Mouse (Mus musculus): Measurements from ENCODE around the gene Cd209e. TPM values are rescaled to one million over a fixed set of nuclear protein-coding genes. Genes with fewer than 3 reads are reported as not detected.
"Not testable (repeated sequence)": the region's sequence is repeated elsewhere in the genome, so short reads cannot be mapped to it uniquely, and the experiment has no call there.

Gene Cd209e
- not detected in 2 replicates for polyA plus RNA-seq (2016; fragmentation: Nextera tagmentation; extraction: Ambion mirVana)

DNA sequence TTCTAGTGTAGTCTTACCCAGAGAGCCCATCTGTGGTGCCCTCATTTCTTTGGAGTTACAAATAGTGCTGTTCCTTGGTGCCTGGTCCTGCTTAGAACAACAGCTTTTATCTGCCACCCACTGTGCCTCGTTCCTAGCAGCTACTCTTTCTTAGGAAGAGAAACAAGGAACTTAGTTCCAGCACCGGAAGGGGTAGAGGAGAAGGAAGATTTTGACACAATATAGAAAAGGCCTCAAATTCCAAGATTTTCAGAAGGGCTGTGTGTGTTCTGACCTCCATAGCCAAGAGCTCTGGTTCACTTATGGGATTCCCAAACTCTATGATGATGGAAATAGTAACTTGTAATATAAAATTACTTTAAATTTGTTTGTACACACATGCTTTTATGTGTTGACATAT lies at the start of gene Cd209e:
Cd209e (minus strand) TSS at position 101 of the 400 bp plus-strand sequence.
- no peak within 1 kb of the TSS for H3K4me2 ChIP-seq (replicated peaks)
- no peaks in the 10 kb centered on the region for H3K4me1 ChIP-seq
- WGBS = 64% methylated on average over 2 of the region's 2 CpGs
- H3K9me3 ChIP-seq (replicated peaks) = peaks cover 20% of the 10 kb centered on the region
- no peak within 1 kb of the TSS for H3K9ac ChIP-seq
- no peaks in the 10 kb centered on the region for H3K27me3 ChIP-seq
- no peak within 1 kb of the TSS for H3K27ac ChIP-seq
- no peak for ATAC-seq (ENCODE audit: low FRiP score)
- H3K4me3 ChIP-seq = no peak within 1 kb of the TSS
- no peaks in the 10 kb centered on the region for H3K36me3 ChIP-seq

DNA sequence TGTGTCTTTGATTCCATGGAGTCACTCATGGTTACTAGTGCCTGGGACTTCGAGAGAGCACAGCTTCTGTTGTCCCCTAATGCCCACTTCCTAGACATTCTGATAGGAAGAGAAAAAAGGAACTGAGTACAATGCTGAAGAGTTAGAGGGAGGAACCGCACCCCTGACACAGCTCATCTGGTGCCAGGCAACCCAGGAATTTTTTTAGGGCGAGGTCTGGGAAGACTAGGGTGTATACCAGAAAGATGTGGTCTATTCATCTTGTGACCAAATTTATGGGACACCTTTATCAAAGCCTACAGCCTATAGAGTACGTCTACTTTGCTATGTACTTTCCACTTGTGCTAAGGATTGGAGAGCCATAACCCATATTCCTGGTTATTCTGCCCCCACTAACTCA lies 24.3 kb upstream of the Cd209e start, which contains the start of gene Cd209d:
Cd209d (minus strand) TSS at position 101 of the 400 bp plus-strand sequence.
- Histone ChIP-seq H3K36me3 (no peaks in the 10 kb centered on the region), H3K4me2 (replicated peaks) (no peak within 1 kb of the TSS), H3K9ac (no peak within 1 kb of the TSS), H3K4me1 (no peaks in the 10 kb centered on the region), H3K9me3 (replicated peaks) (peaks cover 30% of the 10 kb centered on the region), H3K4me3 (no peak within 1 kb of the TSS), H3K27ac (no peak within 1 kb of the TSS), H3K27me3 (no peaks in the 10 kb centered on the region)
- no peak for ATAC-seq (ENCODE audit: low FRiP score)
- 74% methylated on average over 4 of the region's 4 CpGs for WGBS

DNA sequence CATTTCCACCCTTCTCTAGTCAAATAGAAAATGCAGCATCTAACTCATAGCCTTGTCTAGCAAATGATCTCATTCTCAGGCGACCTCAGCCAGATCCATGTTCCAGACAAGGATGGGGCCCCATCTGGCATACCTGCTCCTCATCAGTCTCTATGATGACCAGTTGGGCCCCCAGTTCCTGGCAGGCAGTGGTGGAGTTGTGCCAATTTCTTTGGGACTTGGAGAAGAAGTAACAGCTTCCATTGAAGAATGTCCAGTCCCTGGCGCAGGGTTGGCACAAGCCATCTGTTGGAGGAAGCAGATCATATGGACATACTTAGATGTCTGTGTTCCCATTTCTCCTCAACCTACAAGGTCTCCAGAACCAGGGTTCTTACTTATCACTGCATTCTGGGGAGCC lies 22.0 kb upstream of the Cd209e start:
- H3K4me2 ChIP-seq (replicated peaks) = no peak overlapping the region
- no peaks in the 10 kb centered on the region for H3K36me3 ChIP-seq
- no peak overlapping the region for H3K27ac ChIP-seq
- 76% methylated on average over 2 of the region's 2 CpGs for WGBS
- H3K9me3 ChIP-seq (replicated peaks) = peaks cover 38% of the 10 kb centered on the region
- no peaks in the 10 kb centered on the region for H3K27me3 ChIP-seq
- H3K4me1 ChIP-seq = no peaks in the 10 kb centered on the region
- no peak for ATAC-seq (ENCODE audit: low FRiP score)
- no peak overlapping the region for H3K9ac ChIP-seq
- no peak overlapping the region for H3K4me3 ChIP-seq

DNA sequence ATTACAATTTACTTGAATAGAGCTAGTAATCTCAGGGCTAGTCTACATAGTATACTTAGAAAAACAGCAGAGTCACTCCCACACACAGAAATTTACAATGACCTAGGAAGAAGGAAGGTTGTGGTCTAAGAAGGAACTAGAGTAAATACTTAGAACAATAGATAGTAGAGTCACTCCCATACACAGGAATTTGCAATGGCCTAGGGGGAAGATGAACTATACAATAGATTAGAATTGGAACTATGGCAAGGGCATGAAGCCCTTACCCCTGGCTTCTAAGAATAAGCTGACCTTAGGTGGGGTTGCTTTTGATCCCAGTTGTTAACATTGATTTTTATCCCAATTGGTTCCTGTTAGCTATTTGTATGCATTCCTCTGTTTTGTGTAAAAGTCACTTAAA lies 8.6 kb upstream of the Cd209e start:
- H3K4me3 ChIP-seq; H3K27me3 ChIP-seq; ATAC-seq (ENCODE audit: low FRiP score); H3K4me1 ChIP-seq; H3K36me3 ChIP-seq; H3K27ac ChIP-seq; H3K9ac ChIP-seq; H3K4me2 ChIP-seq (replicated peaks): not testable (repeated sequence)
- H3K9me3 ChIP-seq (replicated peaks) = peaks cover 26% of the 10 kb centered on the region; the same call in 1 of the 2 replicates

DNA sequence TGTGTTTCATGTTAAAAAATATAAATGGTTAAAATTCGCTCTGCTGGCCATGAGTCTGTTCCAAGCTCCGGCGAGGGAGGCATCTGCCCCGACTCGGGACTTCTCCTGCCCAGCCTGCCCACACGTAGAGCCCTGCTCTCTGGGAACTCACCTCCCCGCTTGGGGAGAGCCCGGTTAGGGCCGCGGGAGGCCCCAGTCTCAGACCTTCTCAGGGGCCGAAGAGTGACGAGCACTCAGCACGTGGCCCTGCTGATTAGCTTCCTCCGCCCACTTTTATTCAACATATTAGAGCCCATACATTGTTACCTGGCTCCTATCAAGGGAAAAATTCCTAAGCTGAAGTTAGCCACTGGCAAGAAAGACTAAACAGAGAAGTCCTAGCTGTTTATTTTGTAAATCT lies 51.0 kb downstream of the Cd209e start:
- no peak overlapping the region for H3K4me2 ChIP-seq (replicated peaks)
- 90% methylated on average over 14 of the region's 14 CpGs for WGBS

More for the DNA sequence above, 51.0 kb downstream of the Cd209e start:
- no peak for ATAC-seq (ENCODE audit: low FRiP score)
- no peaks in the 10 kb centered on the region for H3K36me3 ChIP-seq
- H3K4me3 ChIP-seq = no peak overlapping the region
- no peaks in the 10 kb centered on the region for H3K27me3 ChIP-seq
- H3K9me3 ChIP-seq (replicated peaks) = peaks cover 18% of the 10 kb centered on the region
- H3K4me1 ChIP-seq = no peaks in the 10 kb centered on the region
- no peak overlapping the region for H3K27ac ChIP-seq
- no peak overlapping the region for H3K9ac ChIP-seq

Other genes with a start within 250 kb of the Cd209e start
- gene Xab2, start 233.0 kb downstream of the Cd209e start, polyA plus RNA-seq (2016; fragmentation: Nextera tagmentation; extraction: Ambion mirVana) = 58.9 and 59.6 TPM in 2 replicates
- 112 and 116 TPM in 2 replicates for gene Pet100, start 232.8 kb downstream of the Cd209e start, polyA plus RNA-seq (2016; fragmentation: Nextera tagmentation; extraction: Ambion mirVana)
- gene Pcp2, start 228.8 kb downstream of the Cd209e start, polyA plus RNA-seq (2016; fragmentation: Nextera tagmentation; extraction: Ambion mirVana) = 0.56 and 0.87 TPM in 2 replicates
- 27.1 and 27.3 TPM in 2 replicates for gene Stxbp2, start 223.4 kb downstream of the Cd209e start, polyA plus RNA-seq (2016; fragmentation: Nextera tagmentation; extraction: Ambion mirVana)
- gene Retn, start 198.5 kb downstream of the Cd209e start, polyA plus RNA-seq (2016; fragmentation: Nextera tagmentation; extraction: Ambion mirVana) = 0.43 TPM in 1 of 2 replicates, not detected in the other
- 0.18 and 0.21 TPM in 2 replicates for gene Mcemp1, start 188.6 kb downstream of the Cd209e start, polyA plus RNA-seq (2016; fragmentation: Nextera tagmentation; extraction: Ambion mirVana)
- gene Fcor, start 181.9 kb downstream of the Cd209e start, polyA plus RNA-seq (2016; fragmentation: Nextera tagmentation; extraction: Ambion mirVana) = 5.3 and 8.4 TPM in 2 replicates
- 43.3 and 46.3 TPM in 2 replicates for gene Trappc5, start 178.0 kb downstream of the Cd209e start, polyA plus RNA-seq (2016; fragmentation: Nextera tagmentation; extraction: Ambion mirVana)
- 0.37 and 0.60 TPM in 2 replicates for gene Fcer2a, start 160.1 kb downstream of the Cd209e start, polyA plus RNA-seq (2016; fragmentation: Nextera tagmentation; extraction: Ambion mirVana)
- 0.17 TPM in 1 of 2 replicates, not detected in the other for gene Clec4g, start 133.7 kb downstream of the Cd209e start, polyA plus RNA-seq (2016; fragmentation: Nextera tagmentation; extraction: Ambion mirVana)
- gene Cd209a, start 105.3 kb downstream of the Cd209e start, polyA plus RNA-seq (2016; fragmentation: Nextera tagmentation; extraction: Ambion mirVana) = not detected in 2 replicates
- gene Cd209d, start 24.2 kb upstream of the Cd209e start, polyA plus RNA-seq (2016; fragmentation: Nextera tagmentation; extraction: Ambion mirVana) = not detected in 2 replicates
- not detected in 2 replicates for gene Cd209b, start 72.5 kb upstream of the Cd209e start, polyA plus RNA-seq (2016; fragmentation: Nextera tagmentation; extraction: Ambion mirVana)
- gene Cd209c, start 100.4 kb upstream of the Cd209e start, polyA plus RNA-seq (2016; fragmentation: Nextera tagmentation; extraction: Ambion mirVana) = 0.23 and 0.53 TPM in 2 replicates